Mouse (Mus musculus) fat pad, adult 2 months (tissue): ENCODE results near the gene Cux2.

ENCODE experiments used
- DNase-seq: peaks from one replicate; pipeline ENCODE4 v3.0.0-alpha.2; 2011; ENCODE audit warnings: low read depth, low spot score; ENCODE audit errors: extremely low read depth

The Cux2 gene

DNA sequence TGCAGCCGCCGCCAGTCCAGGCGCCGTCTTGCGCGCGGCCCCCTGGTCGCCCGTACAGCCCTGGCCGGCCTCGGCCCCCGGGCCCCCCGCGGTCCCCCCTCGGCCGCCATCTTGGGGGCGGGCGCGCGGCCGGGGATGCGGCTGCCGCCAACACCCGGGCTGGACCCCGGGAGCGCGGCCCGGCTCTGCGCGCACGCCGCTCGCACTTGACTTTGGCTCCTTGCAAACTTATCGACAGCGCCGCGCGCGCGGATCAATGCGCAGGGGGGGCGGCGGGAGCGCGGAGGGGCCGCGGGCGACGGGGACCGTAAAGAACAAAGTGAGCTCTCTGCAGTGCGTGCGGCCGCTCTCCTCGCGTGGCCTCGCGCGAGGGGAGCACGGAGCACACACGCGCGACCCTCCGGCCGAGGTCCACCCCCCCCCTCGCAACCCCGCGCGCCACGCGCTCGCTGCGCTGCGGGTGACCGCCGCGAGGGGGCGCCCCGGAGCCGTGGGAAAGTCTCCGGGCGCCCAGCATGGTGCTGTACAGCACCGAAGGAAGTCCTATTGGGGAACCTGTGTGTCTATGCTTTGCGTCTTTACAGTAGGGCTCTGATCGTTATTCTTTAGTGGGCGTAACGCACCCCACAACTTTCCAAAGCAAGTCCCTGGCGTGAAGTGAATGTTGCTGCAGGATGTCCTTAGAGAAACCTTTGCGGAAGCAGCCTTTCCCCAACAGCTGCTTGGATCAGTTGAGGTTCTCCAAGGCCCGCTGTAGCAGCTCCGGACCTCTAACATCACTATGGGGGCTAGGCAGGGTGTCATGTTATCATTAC lies at the start of gene Cux2:
TSS of gene Cux2 (minus strand) at position 86 of the 815 bp plus-strand sequence.
- no peak for DNase-seq

DNA sequence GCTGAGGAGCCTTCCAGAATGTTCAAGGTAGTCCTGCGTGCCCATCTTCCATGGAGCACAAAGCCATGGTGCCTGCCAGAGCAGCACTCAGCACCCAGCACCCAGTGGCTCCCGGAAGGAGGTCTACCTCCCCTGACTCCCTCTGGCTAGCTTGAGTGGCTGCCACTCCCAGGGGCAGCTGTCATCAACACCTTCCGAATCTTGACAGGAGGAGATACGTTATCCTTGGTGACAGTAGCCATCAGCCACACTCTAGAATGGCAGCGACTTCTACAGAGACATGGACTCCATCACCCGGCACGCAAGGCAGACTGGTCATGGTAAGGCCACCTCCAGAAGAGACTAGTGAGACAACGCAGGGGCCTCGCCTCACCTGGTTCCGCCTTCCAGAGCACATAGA lies 44.5 kb upstream of the Cux2 start:
- no peak for DNase-seq

DNA sequence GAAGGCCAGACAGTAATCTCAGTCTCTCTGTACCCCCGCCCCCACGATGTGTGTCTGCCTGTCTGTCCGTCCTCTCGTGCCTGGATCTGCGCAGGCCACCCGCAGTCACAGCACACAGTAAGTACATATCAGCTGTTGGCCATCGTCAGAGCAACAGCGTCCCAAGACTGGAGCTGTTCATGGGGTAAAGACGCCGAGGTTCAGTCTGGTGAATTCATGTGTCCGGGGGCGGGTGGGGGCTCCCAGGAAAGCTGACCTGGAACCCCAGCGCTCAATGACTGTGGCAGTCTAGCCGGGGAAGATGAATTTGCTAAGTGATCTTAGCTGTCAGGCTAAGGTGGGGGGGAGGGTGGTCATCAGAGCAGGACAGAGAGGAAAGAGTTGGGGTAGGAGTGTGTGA lies 43.8 kb upstream of the Cux2 start:
- DNase-seq = no peak

DNA sequence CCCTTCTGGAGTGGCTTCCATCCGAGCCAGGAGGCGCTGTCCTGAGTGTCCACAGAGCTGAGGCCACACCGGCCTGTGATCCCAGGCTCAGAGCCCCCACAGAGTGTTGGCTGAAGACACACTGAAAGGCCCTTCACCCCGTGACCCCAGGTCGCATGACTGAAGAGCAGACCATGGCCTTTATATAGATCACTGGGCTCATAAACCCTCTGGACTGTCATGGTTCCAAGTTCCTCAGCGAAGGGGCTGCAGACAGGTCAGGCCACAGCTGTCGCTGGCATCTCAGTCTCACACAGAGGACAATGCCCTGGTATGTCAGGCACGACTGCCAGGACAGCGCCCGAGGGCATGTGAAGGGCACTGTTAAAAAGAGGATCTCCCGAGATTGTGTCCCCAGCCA lies 42.9 kb upstream of the Cux2 start:
- DNase-seq = no peak

DNA sequence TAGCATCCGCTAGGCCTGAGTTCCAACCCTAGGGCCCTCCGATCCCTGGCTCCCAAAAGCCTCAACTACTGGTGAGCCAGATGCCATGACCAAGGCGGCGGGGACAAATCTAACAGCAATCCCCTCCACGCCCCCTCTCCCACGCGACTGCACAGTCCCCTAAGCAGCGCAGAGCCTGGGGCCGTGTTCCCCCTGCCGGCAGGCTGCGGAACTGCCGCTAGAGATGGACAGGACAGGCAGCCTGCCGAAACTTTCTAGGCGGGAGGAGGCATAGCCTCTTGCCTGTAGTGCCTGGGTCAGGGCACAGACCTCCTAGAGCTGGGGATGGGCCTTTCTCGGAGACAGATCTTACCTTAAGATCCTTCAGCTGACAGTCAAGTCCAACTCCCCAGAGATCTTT lies 41.2 kb upstream of the Cux2 start:
- no peak for DNase-seq

DNA sequence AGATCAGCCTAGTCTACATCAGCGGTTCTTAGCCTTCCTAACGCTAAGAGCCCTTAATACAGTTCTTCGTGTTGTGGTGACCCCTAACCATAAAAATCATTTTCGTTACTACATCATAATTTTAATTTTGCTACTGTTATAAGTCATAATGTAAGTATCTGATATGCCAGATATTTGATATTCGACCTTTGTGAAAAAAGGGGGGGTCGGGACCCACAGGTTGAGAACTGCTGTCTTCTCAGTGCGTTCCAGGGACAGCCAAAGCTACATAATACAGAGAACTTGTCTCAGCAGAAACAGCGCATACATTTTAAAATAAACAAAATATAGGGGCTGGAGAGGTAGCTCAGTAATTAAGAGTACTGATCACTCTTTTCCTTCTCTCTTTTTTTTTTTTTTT lies 39.8 kb upstream of the Cux2 start:
- DNase-seq = no peak

DNA sequence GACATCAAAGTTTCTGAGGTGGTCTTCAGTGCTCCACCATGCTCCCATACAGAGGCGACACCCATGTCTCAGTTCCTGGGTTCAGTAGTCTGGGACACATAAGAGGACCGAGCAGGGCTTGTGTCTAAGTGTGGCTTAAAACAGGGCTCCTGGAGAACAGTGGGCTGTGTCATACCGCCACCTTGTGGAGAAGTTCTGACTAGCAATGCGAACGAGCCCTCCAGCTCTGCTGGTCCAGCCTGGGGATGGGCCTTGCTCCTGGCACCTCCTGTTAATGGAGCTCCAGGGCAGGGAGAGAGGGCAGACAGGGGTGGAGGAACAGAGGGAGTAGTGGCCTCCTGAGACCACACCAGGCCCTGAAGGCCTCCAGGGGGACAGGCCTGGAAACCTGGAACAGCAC lies 39.0 kb upstream of the Cux2 start:
- DNase-seq = no peak

DNA sequence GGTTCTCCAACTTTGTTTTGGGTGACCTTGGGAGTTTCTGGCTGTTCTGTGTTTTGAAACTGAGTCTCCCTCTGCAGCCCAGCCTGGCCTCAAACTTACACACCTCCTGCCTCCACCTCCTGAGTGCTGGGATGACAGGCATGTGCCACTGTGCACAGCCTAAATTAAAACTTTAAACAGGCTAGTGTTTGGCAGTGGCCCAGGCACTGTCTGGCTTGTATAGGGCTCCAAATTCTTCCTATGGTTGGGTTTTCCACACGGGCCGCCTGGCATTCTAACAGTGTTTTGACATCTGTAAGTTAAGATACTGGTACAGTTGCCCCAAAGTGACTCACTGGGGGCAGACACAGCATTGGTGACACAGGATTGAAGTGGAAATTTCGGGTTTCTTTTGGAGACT lies 36.2 kb upstream of the Cux2 start:
- DNase-seq = no peak

DNA sequence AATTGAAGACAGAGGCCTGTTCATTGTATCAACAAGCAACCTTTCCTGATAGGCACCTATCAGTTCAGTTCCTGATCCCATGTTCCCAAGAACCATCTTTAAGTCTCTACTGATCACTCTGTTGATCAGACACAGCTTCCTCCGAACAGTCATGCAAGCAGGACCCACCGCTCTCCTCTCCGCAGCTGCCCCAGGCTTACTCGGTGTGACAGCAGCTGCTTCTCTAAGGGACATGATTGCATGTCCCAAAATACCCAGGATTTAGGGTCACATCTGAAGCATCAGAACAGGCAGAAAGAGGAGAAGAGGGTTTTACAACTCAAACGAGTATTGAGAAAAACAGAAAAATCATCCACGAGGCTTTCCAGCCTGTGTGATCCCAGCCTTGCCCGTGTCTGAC lies 35.4 kb upstream of the Cux2 start:
- no peak for DNase-seq

DNA sequence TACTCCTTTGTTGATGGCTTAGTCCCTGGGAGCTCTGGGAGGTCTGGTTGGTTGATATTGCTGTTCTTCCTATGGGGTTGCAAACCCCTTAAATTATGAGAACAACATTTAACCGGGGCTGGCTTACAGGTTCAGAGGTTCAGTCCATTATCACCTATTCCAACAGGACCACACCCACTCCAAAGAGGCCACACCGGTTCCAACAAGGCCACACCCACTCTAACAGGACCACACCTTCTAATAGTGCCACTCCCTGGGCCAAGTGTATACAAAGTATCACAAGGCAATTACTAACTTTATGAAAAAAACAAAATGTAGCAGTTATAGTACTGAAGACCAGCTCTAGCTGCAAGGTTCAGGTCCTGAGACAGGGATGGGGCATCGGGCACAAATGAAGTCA lies 34.6 kb upstream of the Cux2 start:
- no peak for DNase-seq

DNA sequence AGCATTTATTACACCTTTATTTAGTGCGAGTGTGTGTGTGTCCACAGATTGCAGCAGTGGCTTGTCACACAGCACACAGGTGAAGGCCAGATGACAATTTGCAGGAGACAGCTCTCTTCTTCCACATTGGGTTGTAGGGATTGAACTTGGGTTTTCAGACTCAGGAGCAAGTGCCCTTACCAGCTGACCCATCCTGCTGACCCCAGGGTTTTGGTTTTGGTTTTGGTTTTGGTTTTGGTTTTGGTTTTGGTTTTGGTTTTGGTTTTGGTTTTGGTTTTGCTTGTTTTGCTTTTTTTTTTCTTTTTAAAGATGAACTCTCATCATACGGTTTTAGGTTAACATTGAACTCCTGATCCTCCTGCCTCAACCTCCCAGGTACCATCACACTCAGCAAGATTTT lies 33.4 kb upstream of the Cux2 start:
- no peak for DNase-seq

DNA sequence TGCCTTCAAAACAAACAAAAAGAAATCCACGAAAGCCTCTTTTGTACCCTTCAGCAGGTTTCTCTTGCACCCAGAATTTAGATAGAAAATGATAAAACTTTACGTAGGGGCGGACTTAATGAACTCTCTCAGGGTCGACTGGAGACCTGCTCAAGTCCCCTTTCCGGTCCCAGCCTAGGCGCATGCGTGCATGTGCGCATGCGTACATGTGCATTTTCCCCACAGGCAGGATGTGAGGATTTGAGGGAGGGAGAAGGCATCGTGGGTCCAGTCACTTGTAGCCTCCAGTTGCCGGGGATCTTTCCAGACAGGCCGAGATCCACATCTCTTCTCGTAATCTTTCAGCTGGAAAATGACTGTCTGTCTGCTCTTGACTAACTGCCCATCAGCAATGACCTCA lies 31.6 kb upstream of the Cux2 start:
- DNase-seq = no peak

DNA sequence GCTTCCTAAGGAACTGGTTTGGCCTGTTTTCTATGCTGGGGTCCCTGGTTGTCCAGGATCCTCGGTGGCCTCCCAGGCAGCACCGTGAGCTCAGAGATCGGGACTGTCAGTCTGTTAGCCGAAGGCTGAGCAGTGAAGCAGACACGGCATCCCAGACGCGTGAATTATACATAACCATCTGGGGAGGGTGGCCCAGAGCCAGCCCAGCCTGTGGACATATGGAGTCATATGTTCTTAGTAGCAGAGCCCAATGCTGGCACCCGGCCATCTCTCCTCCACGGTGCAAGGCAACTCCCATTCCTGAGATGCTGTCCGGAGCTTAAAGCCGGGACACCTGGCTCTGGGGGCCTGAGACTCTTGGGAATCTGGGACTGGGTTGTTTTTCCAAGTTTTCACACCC lies 31.0 kb upstream of the Cux2 start:
- DNase-seq = no peak

DNA sequence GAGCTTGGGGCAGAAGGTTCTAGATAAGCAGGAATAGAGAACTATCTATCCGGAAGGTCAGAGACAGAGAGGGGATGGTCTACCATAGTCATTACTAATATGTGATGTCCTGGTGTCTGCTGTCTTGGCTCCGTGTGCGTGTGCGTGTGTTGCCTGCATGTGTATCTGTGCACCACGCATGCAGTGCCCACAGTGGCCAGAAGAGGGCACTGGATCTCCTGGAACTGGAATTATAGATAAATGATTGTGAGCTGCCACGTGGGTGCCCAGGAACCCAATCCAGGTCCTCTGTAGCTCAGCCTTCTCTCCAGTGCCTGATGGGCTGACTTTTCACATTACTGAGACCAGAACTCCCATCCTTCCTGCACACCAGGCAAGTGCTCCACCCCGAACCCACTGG lies 29.9 kb upstream of the Cux2 start:
- DNase-seq = no peak

DNA sequence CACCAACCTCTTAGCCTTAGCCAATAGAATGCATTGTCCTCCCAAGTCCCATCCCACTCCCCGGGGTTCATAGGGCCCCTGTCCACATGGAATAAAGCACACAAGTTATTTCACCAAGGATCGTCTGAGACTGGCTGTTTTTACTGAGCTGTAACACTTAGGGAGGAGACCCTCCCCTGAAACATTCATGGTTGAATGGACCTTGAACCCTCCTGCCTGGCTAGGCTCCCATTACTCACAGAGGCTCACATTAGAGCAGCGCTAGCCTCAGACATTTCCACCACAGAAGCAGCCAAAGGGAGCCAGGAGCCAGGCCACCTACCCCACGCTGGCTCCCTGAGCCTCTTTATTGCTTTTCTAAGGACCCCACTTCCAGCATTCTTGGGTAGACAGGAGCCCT lies 27.3 kb upstream of the Cux2 start:
- DNase-seq = no peak

DNA sequence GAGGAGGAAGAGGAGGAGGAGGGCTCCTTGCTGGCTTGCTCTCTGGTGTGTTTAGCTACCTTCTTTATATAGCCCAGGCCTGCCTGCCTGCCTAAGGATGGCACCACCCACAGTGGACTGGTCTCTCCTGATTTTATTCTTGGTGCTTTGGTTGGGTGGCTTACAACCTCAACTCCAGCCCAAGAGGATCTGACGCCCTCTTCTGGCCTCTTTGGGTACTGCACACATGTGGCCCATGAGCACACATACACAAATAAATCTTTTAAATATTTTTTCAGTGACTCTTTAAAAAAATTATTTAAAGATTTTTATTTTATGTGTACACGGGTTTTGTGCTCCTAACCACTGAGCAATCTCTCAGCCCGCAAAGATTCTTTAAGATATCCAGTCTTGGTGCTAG lies 25.8 kb upstream of the Cux2 start:
- no peak for DNase-seq

DNA sequence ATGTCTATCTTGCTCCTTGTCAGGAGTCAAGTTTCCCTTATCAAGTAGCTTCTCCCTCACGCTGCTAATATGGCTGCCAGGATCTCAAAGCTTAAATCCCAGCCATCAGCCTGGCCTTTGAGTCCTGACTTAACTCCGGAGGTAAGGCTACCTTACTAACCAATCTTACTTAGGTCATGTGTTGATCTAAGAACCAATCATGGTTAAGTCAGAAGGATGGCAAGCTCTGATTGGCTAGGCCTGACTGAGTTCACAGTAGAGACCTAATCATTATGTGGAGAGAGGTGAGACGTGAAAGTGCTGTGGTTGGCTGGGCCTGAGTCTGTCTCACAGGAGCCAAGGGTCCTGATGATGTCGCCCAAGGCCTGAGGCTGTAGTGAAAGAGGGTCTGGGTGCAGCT lies 22.1 kb upstream of the Cux2 start:
- DNase-seq = no peak

DNA sequence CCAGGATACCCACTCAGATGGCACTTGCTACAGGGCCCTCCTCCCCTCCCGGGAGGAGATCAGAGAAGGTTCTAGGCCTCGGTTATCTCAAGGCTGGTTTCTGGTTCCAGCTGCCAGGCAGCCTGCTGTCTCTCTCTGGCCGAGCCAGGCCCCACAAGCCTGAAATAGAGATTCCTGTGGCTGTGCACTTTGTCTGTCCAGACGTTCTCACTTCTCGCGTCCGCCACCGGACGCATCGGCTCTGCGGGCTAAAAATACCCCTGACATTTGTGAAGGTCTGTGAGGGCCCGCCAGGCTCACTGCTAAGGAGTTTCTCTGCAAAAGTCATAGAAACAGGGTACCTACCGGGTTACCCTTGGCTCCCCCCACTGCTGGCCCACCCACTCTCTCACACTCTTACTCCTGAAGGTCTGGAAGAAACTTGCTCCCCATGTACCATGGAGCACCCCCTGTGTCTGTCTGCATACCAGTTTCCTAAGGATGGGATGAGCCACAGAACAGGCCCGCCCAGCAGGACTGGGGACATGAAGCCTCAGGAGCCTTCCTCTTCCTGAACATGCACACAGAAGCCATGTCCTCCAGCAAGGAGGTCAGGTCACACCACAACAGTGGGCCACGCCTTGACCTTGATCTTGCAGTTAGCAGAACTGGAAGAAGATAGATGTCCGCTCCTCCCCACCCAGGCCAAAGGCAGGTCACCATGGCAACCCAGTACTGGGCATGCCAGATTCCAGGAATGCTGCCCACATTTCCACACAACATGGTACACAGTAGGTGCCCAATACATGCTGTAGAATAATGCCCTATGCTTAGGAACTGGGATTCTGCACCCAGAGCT lies 21.3 kb upstream of the Cux2 start:
- DNase-seq = no peak

DNA sequence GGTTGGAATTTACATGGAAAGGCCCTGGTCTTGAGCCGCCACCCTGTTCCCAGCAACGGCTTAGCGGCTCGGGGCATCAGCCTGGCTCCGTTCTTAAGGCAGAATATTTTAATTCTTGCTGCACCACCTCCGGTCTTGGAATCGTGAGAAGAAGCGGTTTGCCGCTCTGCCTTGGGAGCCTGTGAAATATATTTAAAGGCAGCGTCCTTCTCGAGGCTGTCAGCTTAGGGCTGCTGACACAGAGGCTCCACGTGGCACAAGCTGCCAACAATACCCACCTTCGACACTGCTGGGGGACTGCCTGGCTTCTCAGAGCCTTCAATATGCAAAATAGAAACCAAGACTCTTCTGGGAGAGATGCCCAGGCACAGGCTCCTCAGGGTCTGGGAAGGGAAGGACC lies 18.7 kb upstream of the Cux2 start:
- no peak for DNase-seq

DNA sequence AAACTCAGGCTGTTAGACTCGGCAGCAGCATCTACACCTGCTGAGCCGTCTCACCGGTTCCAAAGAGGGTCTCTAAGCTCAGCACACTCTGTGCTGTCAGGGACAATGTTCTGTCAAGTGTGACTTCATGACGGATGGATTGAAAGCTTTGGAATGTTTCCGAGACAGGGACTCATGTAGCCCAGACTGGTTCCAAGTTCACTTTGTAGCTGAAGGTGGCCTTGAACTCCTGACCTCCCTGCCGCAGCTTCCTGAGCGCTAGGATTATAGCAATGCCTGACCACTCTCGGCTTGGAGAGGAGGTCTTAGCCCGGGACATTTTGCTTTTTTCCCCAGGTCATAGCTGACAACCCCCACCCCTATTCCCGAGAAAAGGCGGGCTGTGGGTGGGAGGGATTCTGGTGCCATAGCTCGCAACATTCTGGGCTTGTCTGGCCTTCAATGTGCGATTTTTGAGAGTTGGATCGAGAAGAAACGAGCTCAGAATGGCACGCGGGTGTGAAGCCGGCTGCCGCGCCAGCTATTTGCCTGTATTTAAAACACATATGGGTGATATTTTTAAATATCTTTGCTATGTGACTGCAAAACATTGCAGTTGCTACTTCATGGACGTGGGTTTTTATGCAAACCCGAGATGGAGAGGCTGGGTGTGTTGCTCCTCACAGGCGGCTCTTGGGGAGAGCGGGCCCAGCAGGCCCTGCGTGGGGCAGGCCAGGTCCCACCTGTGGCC lies 13.5 kb upstream of the Cux2 start:
- no peak for DNase-seq

DNA sequence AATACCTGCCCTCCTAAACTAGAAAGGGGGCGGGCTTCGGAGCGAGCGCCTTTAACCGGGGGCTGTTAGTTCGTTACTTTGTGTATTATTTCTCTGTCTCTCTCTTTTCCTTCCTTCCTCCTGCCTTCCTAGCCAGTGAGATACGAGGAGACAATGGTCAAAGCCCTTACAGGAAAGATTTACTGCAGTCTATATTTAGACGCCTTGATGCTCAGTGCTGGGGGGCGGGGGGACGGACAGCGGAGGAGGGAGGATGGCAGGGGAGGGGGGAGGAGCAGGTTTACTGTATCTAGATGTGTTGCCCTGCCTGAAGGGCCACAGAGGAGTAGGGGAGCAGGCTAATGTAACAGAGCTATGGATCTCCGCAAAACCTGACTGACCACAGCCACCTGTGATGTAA lies 12.6 kb upstream of the Cux2 start:
- no peak for DNase-seq
